Mouse (Mus musculus) embryonic facial prominence, embryonic 15.5 days (tissue): Measurements from ENCODE around the gene Prr30. TPM values are rescaled to one million over a fixed set of nuclear protein-coding genes. Genes with fewer than 3 reads are reported as not detected.
"Not testable (repeated sequence)": the region's sequence is repeated elsewhere in the genome, so short reads cannot be mapped to it uniquely, and the experiment has no call there.

Source experiments
- ATAC-seq: fragments of 200-750 bp; cut with Nextera tagmentation; 2 replicates; pipeline ENCODE4 v1.8.0; 2017; ENCODE audit warnings: low read depth, moderate TSS enrichment; ENCODE audit not compliant: insufficient number of reproducible peaks, low FRiP score, low TSS enrichment
- H3K27ac ChIP-seq: fragments of 300-500 bp; sonication (generic); replicated peaks from 2 replicates; pipeline ENCODE4 v1.5.1; 2015; ENCODE audit warnings: mild to moderate bottlenecking, inconsistent platforms
- H3K27me3 ChIP-seq: fragments of 300-500 bp; sonication (generic); 2 replicates; pipeline ENCODE4 v1.6.1; 2015; ENCODE audit warnings: inconsistent platforms
- H3K36me3 ChIP-seq: fragments of 300-500 bp; sonication (generic); 2 replicates; pipeline ENCODE4 v1.6.1; 2015; ENCODE audit warnings: mild to moderate bottlenecking, inconsistent platforms
- H3K4me1 ChIP-seq: fragments of 300-500 bp; sonication (generic); 2 replicates; pipeline ENCODE4 v1.6.1; 2015; ENCODE audit warnings: inconsistent platforms
- H3K4me2 ChIP-seq: fragments of 300-500 bp; sonication (generic); replicated peaks from 2 replicates; pipeline ENCODE4 v1.6.1; 2015; ENCODE audit warnings: mild to moderate bottlenecking, inconsistent platforms
- H3K4me3 ChIP-seq: fragments of 300-500 bp; sonication (generic); replicated peaks from 2 replicates; pipeline ENCODE4 v1.5.1; 2015; ENCODE audit warnings: mild to moderate bottlenecking, inconsistent platforms
- H3K9ac ChIP-seq: fragments of 300-500 bp; sonication (generic); 2 replicates; pipeline ENCODE4 v1.6.1; 2015; ENCODE audit warnings: inconsistent platforms
- H3K9me3 ChIP-seq: fragments of 300-500 bp; sonication (generic); replicated peaks from 2 replicates; pipeline ENCODE4 v1.6.1; 2016; ENCODE audit warnings: inconsistent platforms
- WGBS: fragments of 180-500 bp; shearing (Covaris S2); methylation state at CpG from one replicate; pipeline ENCODE4 v1.1.7; 2015; 5-methylcytosine and 5-hydroxymethylcytosine counted together
- polyA plus RNA-seq: library from polyadenylated mRNA; unstranded; fragments of >200 nt; fragmentation: Nextera tagmentation; extraction: Ambion mirVana; gene quantifications from 2 replicates; pipeline ENCODE4 v1.2.1, GENCODE M21; 2015

The Prr30 gene
- not detected in 2 replicates for polyA plus RNA-seq

GRCm38 (mm10) chr14:101200230-101200629 is at the start of gene Prr30:
TSS of gene Prr30 (minus strand) at chr14:101200330.
- no peak within 1 kb of the TSS for H3K9ac ChIP-seq
- no peak within 1 kb of the TSS for H3K27ac ChIP-seq
- no peaks in the 10 kb centered on the region for H3K36me3 ChIP-seq
- no peak for ATAC-seq
- H3K4me1 ChIP-seq, result no peaks in the 10 kb centered on the region
- no peaks in the 10 kb centered on the region for H3K27me3 ChIP-seq
- no peak within 1 kb of the TSS for H3K4me3 ChIP-seq
- H3K9me3 ChIP-seq, result no peaks in the 10 kb centered on the region
- H3K4me2 ChIP-seq, result no peak within 1 kb of the TSS
- WGBS, result 64% methylated on average over 4 of the region's 4 CpGs

GRCm38 (mm10) chr14:101246793-101247192 is 46.7 kb upstream of the Prr30 start:
- WGBS, result 60% methylated on average over 3 of the region's 3 CpGs
- Histone ChIP-seq H3K4me2 (no peak overlapping the region), H3K4me3 (no peak overlapping the region), H3K27ac (no peak overlapping the region), H3K36me3 (no peaks in the 10 kb centered on the region), H3K9ac (no peak overlapping the region), H3K4me1 (no peaks in the 10 kb centered on the region), H3K9me3 (no peaks in the 10 kb centered on the region), H3K27me3 (no peaks in the 10 kb centered on the region)
- ATAC-seq, result no peak

GRCm38 (mm10) chr14:101245706-101246105 is 45.6 kb upstream of the Prr30 start:
- H3K36me3 ChIP-seq, result no peaks in the 10 kb centered on the region
- no peaks in the 10 kb centered on the region for H3K27me3 ChIP-seq
- H3K4me3 ChIP-seq, result no peak overlapping the region
- no peak overlapping the region for H3K27ac ChIP-seq
- H3K9ac ChIP-seq, result no peak overlapping the region
- ATAC-seq, result no peak
- H3K4me2 ChIP-seq, result no peak overlapping the region
- no peaks in the 10 kb centered on the region for H3K4me1 ChIP-seq
- 53% methylated on average over 7 of the region's 7 CpGs for WGBS
- H3K9me3 ChIP-seq, result no peaks in the 10 kb centered on the region

- not testable (repeated sequence) for H3K4me3 ChIP-seq, H3K9me3 ChIP-seq, H3K27ac ChIP-seq, H3K9ac ChIP-seq, H3K4me2 ChIP-seq, H3K27me3 ChIP-seq, H3K36me3 ChIP-seq, H3K4me1 ChIP-seq, ATAC-seq
- WGBS, result 44% methylated on average over 3 of the region's 3 CpGs
These were observed 44.3 kb upstream of the Prr30 start for GRCm38 (mm10) chr14:101244441-101244840.

- Histone ChIP-seq H3K27ac (no peak overlapping the region), H3K4me2 (no peak overlapping the region), H3K36me3 (no peaks in the 10 kb centered on the region), H3K4me1 (no peaks in the 10 kb centered on the region), H3K9me3 (no peaks in the 10 kb centered on the region), H3K4me3 (no peak overlapping the region), H3K9ac (no peak overlapping the region), H3K27me3 (no peaks in the 10 kb centered on the region)
- no peak for ATAC-seq
- WGBS, result 80% methylated on average over 1 of the region's 1 CpGs
These were observed 37.8 kb upstream of the Prr30 start for GRCm38 (mm10) chr14:101237965-101238364.

- WGBS, result 37% methylated on average over 4 of the region's 4 CpGs
- no peak overlapping the region for H3K4me3 ChIP-seq
- ATAC-seq, result no peak
These were observed 28.9 kb upstream of the Prr30 start for GRCm38 (mm10) chr14:101229068-101229467.

GRCm38 (mm10) chr14:101222319-101222718 is 22.2 kb upstream of the Prr30 start:
- no peaks in the 10 kb centered on the region for H3K9me3 ChIP-seq
- 54% methylated on average over 8 of the region's 8 CpGs for WGBS
- H3K27ac ChIP-seq, result no peak overlapping the region
- no peaks in the 10 kb centered on the region for H3K27me3 ChIP-seq
- no peaks in the 10 kb centered on the region for H3K4me1 ChIP-seq
- no peak overlapping the region for H3K4me3 ChIP-seq
- H3K36me3 ChIP-seq, result no peaks in the 10 kb centered on the region
- H3K9ac ChIP-seq, result no peak overlapping the region
- no peak overlapping the region for H3K4me2 ChIP-seq
- ATAC-seq, result no peak

More at GRCm38 (mm10) chr14:101229068-101229467, 28.9 kb upstream of the Prr30 start:
- Histone ChIP-seq H3K27me3 (no peaks in the 10 kb centered on the region), H3K4me2 (no peak overlapping the region), H3K36me3 (no peaks in the 10 kb centered on the region), H3K9ac (no peak overlapping the region), H3K27ac (no peak overlapping the region), H3K4me1 (no peaks in the 10 kb centered on the region), H3K9me3 (no peaks in the 10 kb centered on the region)

- Histone ChIP-seq H3K27me3 (no peaks in the 10 kb centered on the region), H3K4me2 (no peak overlapping the region), H3K9ac (no peak overlapping the region), H3K9me3 (no peaks in the 10 kb centered on the region), H3K4me1 (no peaks in the 10 kb centered on the region), H3K4me3 (no peak overlapping the region), H3K27ac (no peak overlapping the region), H3K36me3 (no peaks in the 10 kb centered on the region)
- no peak for ATAC-seq
- WGBS, result 84% methylated on average over 4 of the region's 4 CpGs
These were observed 27.9 kb downstream of the Prr30 start for GRCm38 (mm10) chr14:101172258-101172657.
